Mouse (Mus musculus) testis, adult 2 months (tissue): ENCODE measurements around the gene 2300002M23Rik. TPM values are rescaled to one million over a fixed set of nuclear protein-coding genes. Genes with fewer than 3 reads are reported as not detected.

Experiments used
- H3K27ac ChIP-seq: fragments of 200-500 bp; 2 replicates; pipeline ENCODE4 v1.5.1; 2012; ENCODE audit warnings: low read depth, low read length; ENCODE audit not compliant: control insufficient read depth, insufficient read depth
- H3K27me3 ChIP-seq: fragments of 200-500 bp; 2 replicates; pipeline ENCODE4 v1.6.1; 2012; ENCODE audit warnings: mild to moderate bottlenecking, low read length, moderate library complexity; ENCODE audit not compliant: control insufficient read depth, insufficient read depth
- H3K36me3 ChIP-seq: fragments of 200-500 bp; 2 replicates; pipeline ENCODE4 v1.6.1; 2012; ENCODE audit warnings: mild to moderate bottlenecking, low read length; ENCODE audit not compliant: control insufficient read depth, insufficient read depth
- H3K4me1 ChIP-seq: fragments of 200-500 bp; 2 replicates; pipeline ENCODE4 v1.6.1; 2012; ENCODE audit warnings: low read length; ENCODE audit not compliant: control insufficient read depth, insufficient read depth
- H3K4me3 ChIP-seq: fragments of 200-500 bp; 2 replicates; pipeline ENCODE4 v1.5.1; 2012; ENCODE audit warnings: low read depth, mild to moderate bottlenecking, low read length, moderate library complexity, mixed read lengths; ENCODE audit not compliant: control insufficient read depth
- CTCF ChIP-seq: fragments of 200-500 bp; IDR thresholded peaks from 2 replicates; pipeline ENCODE4 v1.5.1; 2012; ENCODE audit warnings: low read depth, mild to moderate bottlenecking, inconsistent platforms, low read length, moderate library complexity; ENCODE audit not compliant: control insufficient read depth, insufficient read depth, insufficient replicate concordance
- POLR2A ChIP-seq: fragments of 200-500 bp; IDR thresholded peaks from 2 replicates; pipeline ENCODE4 v1.6.1; 2012; ENCODE audit warnings: low read depth, mild to moderate bottlenecking, inconsistent platforms, low read length, moderate library complexity; ENCODE audit not compliant: control insufficient read depth
- polyA plus RNA-seq: library from polyadenylated mRNA; depleted of rRNA; stranded (reverse); fragments of >200 nt; gene quantifications from 2 replicates; pipeline ENCODE4 v1.2.3, GENCODE M21; 2012

The 2300002M23Rik gene
- polyA plus RNA-seq, 1 experiment: not detected

DNA sequence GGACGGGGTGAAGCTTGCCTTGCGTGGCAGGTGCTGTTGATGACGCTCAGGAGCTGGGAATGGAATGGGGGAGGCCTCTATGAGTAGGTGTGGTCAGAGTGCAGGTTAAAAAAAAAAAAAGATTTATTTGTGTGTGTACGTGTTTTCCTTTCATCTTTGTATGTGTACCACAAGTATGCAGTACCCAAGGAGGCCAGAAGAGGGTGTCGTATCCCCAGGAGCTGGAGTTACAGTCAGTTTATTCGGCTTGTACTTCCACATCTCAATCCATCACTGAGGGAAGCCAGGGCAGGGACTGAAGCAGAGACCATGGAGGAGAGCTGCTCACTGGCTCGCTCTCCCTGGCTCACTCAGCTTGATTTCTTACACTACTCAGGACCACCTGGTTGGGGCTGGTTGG lies 4.2 kb downstream of the 2300002M23Rik start:
- peaks cover 4% of the 10 kb centered on the region; the same call in 1 of the 2 replicates for H3K4me1 ChIP-seq
- no peaks in the 10 kb centered on the region for H3K36me3 ChIP-seq
- TF ChIP-seq POLR2A (no peak), CTCF (no peak)
- no peak overlapping the region for H3K27ac ChIP-seq
- H3K4me3 ChIP-seq: no peak overlapping the region
- H3K27me3 ChIP-seq: no peaks in the 10 kb centered on the region

DNA sequence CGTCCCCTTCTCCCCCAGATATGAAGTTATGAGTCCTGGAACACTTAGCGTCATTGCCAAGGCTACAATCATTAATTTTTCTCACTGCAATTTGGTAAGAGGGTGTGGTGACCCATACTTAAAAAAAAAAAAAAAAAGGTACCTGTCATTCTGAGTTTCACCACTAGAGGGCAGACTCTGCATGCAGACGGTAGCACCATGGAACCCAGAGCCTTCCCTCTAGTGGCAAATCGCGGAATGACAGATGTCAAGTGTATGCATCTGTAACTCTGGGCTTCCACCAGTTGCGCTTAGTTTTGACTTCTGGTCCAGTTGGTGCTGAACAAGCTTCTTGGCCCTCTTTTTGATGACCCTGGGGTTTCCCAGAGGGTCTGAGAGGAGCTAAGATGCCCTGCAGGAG lies 11.0 kb downstream of the 2300002M23Rik start:
- Histone ChIP-seq H3K4me1 (peaks cover 4% of the 10 kb centered on the region; the same call in 1 of the 2 replicates), H3K27ac (no peak overlapping the region), H3K27me3 (no peaks in the 10 kb centered on the region), H3K36me3 (no peaks in the 10 kb centered on the region), H3K4me3 (no peak overlapping the region)
- TF ChIP-seq POLR2A (no peak), CTCF (peak; percentile 97)

DNA sequence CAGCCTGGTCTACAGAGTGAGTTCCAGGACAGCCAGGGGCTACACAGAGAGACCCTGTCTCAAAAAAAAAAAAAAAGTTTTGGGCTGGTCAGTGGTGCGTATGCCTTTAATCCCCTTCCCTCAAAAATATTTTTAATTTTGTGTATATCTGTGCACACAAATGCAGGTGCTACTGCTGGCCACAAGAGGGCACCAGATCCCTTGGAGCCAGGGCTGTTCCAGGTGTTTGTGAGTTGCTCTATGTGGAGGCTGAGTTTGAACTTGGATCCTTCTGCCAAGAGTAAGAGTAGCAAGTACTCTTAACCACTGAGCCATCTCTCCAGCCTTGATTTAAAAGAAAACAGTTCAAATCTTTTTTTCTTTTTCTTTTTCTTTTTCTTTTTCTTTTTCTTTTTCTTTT lies 15.7 kb downstream of the 2300002M23Rik start:
- TF ChIP-seq POLR2A (no peak), CTCF (peak; percentile 80; the same call in 1 of the 2 replicates)
- Histone ChIP-seq H3K27me3 (no peaks in the 10 kb centered on the region), H3K27ac (no peak overlapping the region), H3K36me3 (no peaks in the 10 kb centered on the region), H3K4me1 (no peaks in the 10 kb centered on the region; the same call in 1 of the 2 replicates), H3K4me3 (no peak overlapping the region)

- H3K27ac ChIP-seq: no peak overlapping the region
- H3K4me3 ChIP-seq: no peak overlapping the region
- no peaks in the 10 kb centered on the region; the same call in 1 of the 2 replicates for H3K4me1 ChIP-seq
- no peaks in the 10 kb centered on the region for H3K36me3 ChIP-seq
- TF ChIP-seq CTCF (peak; percentile 87; the same call in 1 of the 2 replicates), POLR2A (no peak)
- no peaks in the 10 kb centered on the region for H3K27me3 ChIP-seq
Measured at GRCm38 (mm10) chr17:35584330-35584937, 17.2 kb downstream of the 2300002M23Rik start.

DNA sequence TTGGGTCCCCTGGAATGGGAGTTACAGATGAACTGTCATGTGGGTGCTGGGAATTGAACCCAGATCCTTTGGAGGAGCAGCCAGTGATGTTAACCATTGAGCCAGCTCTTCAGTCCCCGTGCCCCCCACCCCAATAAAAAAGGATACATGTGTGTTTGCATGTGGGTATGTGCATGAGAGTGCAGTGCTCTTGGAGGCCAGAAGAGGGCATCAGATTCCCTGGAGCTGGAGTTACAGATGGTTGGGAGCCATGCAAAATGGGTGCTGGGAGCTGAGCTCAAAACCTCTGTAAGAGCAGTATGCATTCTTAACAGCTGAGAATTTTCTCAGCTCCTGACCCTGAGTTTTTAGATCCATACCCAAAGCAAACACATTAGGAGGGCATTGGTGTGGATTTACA lies 20.0 kb downstream of the 2300002M23Rik start:
- peak; percentile 28; the same call in 1 of the 2 replicates for TF ChIP-seq CTCF
- TF ChIP-seq POLR2A: no peak
- no peaks in the 10 kb centered on the region for H3K27me3 ChIP-seq
- H3K36me3 ChIP-seq: no peaks in the 10 kb centered on the region
- no peak overlapping the region for H3K4me3 ChIP-seq
- H3K27ac ChIP-seq: no peak overlapping the region
- peaks cover 12% of the 10 kb centered on the region for H3K4me1 ChIP-seq

GRCm38 (mm10) chr17:35588387-35588786 lies 21.1 kb downstream of the 2300002M23Rik start:
- TF ChIP-seq POLR2A (no peak), CTCF (no peak)
- Histone ChIP-seq H3K4me1 (peaks cover 12% of the 10 kb centered on the region), H3K4me3 (no peak overlapping the region), H3K27ac (no peak overlapping the region), H3K36me3 (no peaks in the 10 kb centered on the region), H3K27me3 (0 out of 2 replicates have a peak, but pooled peaks cover 2% of the 10 kb centered on the region)

DNA sequence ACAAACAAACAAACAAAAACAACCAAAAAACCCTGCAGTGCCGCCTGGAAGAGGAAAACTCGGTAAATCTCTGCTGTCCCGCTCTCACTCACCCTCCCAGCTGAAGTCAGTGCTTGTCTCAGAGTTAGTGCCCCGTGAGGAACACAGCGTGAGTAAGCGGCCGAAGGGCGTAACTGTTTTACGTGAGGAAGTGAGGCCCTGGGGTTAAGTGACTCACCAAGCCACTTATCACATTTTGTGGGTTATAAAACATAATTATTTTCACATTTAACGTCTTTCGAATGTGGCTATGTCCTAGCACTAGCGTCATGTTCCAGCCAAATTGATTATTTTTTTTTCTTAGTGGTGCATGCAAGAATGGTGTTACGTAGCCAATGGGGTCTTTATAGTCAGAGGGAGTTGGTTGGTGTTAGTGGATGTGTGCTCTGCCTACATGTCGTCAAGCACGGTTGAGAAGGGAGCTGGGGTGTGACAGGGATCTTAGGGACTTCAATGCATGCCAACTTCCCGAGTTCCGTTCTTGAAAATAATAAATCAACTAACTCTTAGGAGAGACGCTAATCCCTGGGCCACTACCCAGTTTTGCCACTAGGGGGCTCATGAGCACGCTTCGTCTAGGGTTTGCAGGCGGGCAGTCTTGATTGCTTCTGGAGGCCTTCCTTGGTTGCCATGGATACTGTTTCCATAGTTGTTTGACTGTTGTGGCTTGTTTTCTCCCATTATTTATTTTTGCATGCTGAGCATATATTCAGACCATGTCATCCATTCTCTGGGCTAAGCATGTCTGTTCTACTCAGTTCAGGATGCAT lies 23.4 kb downstream of the 2300002M23Rik start:
- Histone ChIP-seq H3K36me3 (no peaks in the 10 kb centered on the region), H3K27me3 (0 out of 2 replicates have a peak, but pooled peaks cover 2% of the 10 kb centered on the region), H3K27ac (no peak overlapping the region), H3K4me3 (peak overlapping the region; percentile 53), H3K4me1 (peaks cover 12% of the 10 kb centered on the region)
- TF ChIP-seq POLR2A (no peak), CTCF (peak; percentile 88)
